Mouse (Mus musculus): ENCODE measurements around the gene Inafm2. TPM values are rescaled to one million over a fixed set of nuclear protein-coding genes. Genes with fewer than 3 reads are reported as not detected.

The Inafm2 gene
- polyA plus RNA-seq, 1 experiment from 2014 or later = 26.0 TPM

DNA sequence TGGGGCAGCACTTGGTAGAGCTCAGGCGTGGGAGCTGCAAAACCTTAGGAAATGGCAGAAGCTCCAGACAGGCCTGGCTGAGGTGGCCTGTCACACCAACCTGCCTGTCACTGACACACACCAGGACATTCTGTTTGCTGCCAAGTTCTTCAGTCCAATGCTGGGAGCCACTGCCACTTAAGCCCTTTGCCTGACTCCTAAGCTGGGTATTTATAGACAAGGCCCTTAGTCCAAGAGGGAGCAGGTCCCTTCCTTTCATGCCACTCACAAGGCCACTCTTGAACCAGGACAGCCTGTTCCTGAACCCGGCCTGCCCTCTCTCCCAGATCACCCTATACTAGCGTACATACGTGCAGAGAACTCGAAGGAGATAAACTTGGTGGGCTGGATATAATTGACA lies 28.9 kb upstream of the Inafm2 start:
- Histone ChIP-seq H3K27ac (ENCODE audit: low read length) (no peak overlapping the region), H3K9me3 (replicated peaks; ENCODE audit: control insufficient read depth, low read length) (no peaks in the 10 kb centered on the region), H3K9ac (ENCODE audit: low read length) (no peak overlapping the region), H3K36me3 (ENCODE audit: control insufficient read depth, insufficient read depth, low read length) (no peaks in the 10 kb centered on the region), H3K27me3 (ENCODE audit: control insufficient read depth, insufficient read depth, low read length) (peaks cover 11% of the 10 kb centered on the region), H3K4me3 (replicated peaks; ENCODE audit: low read length) (no peak overlapping the region), H3K4me2 (ENCODE audit: low read depth, low read length) (no peak overlapping the region), H3K4me1 (ENCODE audit: control insufficient read depth, insufficient read depth, low read length) (peaks cover under 1% of the 10 kb centered on the region; the same call in 1 of the 2 replicates)
- 83% methylated on average over 5 of the region's 5 CpGs for WGBS
- ATAC-seq (ENCODE audit: insufficient read depth, low FRiP score) = no peak

DNA sequence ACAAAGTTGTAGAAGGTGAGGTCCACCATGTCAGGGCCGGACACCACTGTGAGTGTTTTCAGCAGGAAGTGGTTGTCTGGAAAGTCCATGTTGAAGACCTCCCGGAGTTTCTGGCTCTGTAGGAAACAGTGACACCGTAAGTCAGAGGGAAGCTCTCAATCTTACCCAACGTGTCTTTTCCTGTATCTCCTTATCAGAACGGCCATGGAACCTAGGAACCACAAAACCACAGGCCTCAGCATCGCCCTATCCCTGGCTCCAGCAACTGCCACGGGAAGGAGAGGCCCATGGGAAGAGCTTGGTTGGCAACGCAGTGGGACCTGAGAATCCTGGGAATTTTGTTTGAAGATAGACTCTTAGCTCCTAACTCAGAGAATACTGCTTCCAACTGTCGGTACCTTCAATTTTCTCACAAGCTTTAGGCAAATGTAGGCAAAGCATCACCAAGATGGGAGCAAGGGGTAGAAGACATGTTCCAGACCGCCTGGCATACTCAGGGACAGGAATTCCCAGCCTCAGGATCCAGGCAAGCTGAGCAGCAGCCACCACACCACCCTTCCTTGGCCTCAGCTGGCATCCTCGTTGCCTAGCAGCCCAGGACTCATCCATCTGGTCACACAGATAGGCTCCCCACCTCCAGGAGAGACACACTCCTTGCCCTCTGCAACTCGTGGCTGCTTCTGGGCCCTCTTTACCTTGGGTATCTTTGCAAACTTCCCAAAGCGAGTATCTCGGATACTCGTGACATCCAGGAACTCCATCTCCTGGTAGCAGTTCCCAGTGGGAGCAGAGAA lies 21.7 kb upstream of the Inafm2 start:
- Histone ChIP-seq H3K27me3 (ENCODE audit: control insufficient read depth, insufficient read depth, low read length) (no peaks in the 10 kb centered on the region), H3K4me3 (replicated peaks; ENCODE audit: low read length) (no peak overlapping the region), H3K9me3 (replicated peaks; ENCODE audit: control insufficient read depth, low read length) (no peaks in the 10 kb centered on the region), H3K4me2 (ENCODE audit: low read depth, low read length) (no peak overlapping the region), H3K36me3 (ENCODE audit: control insufficient read depth, insufficient read depth, low read length) (no peaks in the 10 kb centered on the region), H3K27ac (ENCODE audit: low read length) (no peak overlapping the region), H3K4me1 (ENCODE audit: control insufficient read depth, insufficient read depth, low read length) (peaks cover 9% of the 10 kb centered on the region), H3K9ac (ENCODE audit: low read length) (no peak overlapping the region)
- 78% methylated on average over 15 of the region's 15 CpGs for WGBS
- ATAC-seq (ENCODE audit: insufficient read depth, low FRiP score) = no peak

GRCm38 (mm10) chr2:118725511-118725910 lies 20.0 kb upstream of the Inafm2 start:
- ATAC-seq (ENCODE audit: insufficient read depth, low FRiP score) = no peak
- no peak overlapping the region for H3K27ac ChIP-seq (ENCODE audit: low read length)
- no peaks in the 10 kb centered on the region for H3K27me3 ChIP-seq (ENCODE audit: control insufficient read depth, insufficient read depth, low read length)
- H3K36me3 ChIP-seq (ENCODE audit: control insufficient read depth, insufficient read depth, low read length) = no peaks in the 10 kb centered on the region
- H3K4me3 ChIP-seq (replicated peaks; ENCODE audit: low read length) = no peak overlapping the region
- 72% methylated on average over 4 of the region's 4 CpGs for WGBS
- no peaks in the 10 kb centered on the region for H3K9me3 ChIP-seq (replicated peaks; ENCODE audit: control insufficient read depth, low read length)
- H3K9ac ChIP-seq (ENCODE audit: low read length) = no peak overlapping the region
- peaks cover 16% of the 10 kb centered on the region for H3K4me1 ChIP-seq (ENCODE audit: control insufficient read depth, insufficient read depth, low read length)
- H3K4me2 ChIP-seq (ENCODE audit: low read depth, low read length) = no peak overlapping the region

DNA sequence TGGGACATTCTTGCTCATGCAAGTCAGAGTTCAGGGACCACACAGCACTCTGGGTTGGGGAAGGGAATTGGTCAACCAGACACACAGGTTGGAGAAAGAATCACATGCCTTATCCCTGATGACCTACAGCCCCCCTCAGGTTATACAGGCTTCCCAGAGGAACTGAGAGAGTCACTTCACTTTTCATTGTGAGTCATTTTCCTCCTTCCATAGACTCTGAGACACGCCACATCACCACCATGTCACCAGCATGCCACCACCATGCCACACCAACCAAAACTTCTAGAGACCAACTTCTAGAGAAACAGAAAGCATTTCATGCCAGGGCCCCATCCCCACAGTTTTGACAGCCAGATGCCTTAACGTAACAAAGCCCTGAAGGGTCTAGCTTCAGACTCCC lies 18.7 kb upstream of the Inafm2 start:
- Histone ChIP-seq H3K9me3 (replicated peaks; ENCODE audit: control insufficient read depth, low read length) (no peaks in the 10 kb centered on the region), H3K36me3 (ENCODE audit: control insufficient read depth, insufficient read depth, low read length) (no peaks in the 10 kb centered on the region), H3K4me2 (ENCODE audit: low read depth, low read length) (no peak overlapping the region), H3K27me3 (ENCODE audit: control insufficient read depth, insufficient read depth, low read length) (no peaks in the 10 kb centered on the region; the same call in 1 of the 2 replicates), H3K27ac (ENCODE audit: low read length) (no peak overlapping the region), H3K4me3 (replicated peaks; ENCODE audit: low read length) (no peak overlapping the region), H3K4me1 (ENCODE audit: control insufficient read depth, insufficient read depth, low read length) (peaks cover 18% of the 10 kb centered on the region), H3K9ac (ENCODE audit: low read length) (no peak overlapping the region)
- ATAC-seq (ENCODE audit: insufficient read depth, low FRiP score) = no peak
- WGBS = 86% methylated on average over 2 of the region's 2 CpGs

DNA sequence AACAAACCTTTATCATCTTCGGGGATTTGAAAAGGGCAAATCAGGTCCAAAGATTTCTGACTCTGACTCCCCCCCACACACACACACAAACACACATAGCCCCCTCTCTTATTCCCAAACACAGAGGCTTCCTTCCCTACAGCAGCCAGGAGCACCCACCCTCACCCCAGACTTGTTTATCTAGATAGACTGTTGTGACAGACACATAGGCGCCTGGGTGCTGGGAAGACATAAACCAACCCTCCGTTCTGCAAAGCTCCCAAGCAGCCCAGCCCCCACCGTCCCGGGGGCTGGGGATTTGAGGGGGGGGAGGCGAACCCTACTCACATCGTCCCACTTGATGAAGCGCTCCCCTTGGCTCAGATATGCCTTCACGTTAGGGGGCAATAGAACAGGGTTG lies 17.6 kb upstream of the Inafm2 start:
- H3K4me1 ChIP-seq (ENCODE audit: control insufficient read depth, insufficient read depth, low read length) = peaks cover 18% of the 10 kb centered on the region
- H3K27ac ChIP-seq (ENCODE audit: low read length) = peak overlapping the region; percentile 57
- peak overlapping the region; percentile 4; the same call in 1 of the 2 replicates for H3K9ac ChIP-seq (ENCODE audit: low read length)
- H3K36me3 ChIP-seq (ENCODE audit: control insufficient read depth, insufficient read depth, low read length) = no peaks in the 10 kb centered on the region
- no peak; the same call in 1 of the 2 replicates for ATAC-seq (ENCODE audit: insufficient read depth, low FRiP score)
- peak overlapping the region; percentile 22 for H3K4me2 ChIP-seq (ENCODE audit: low read depth, low read length)
- no peaks in the 10 kb centered on the region; the same call in 1 of the 2 replicates for H3K27me3 ChIP-seq (ENCODE audit: control insufficient read depth, insufficient read depth, low read length)
- H3K9me3 ChIP-seq (replicated peaks; ENCODE audit: control insufficient read depth, low read length) = no peaks in the 10 kb centered on the region
- WGBS = 13% methylated on average over 9 of the region's 9 CpGs
- peak overlapping the region; percentile 12; the same call in 1 of the 2 replicates for H3K4me3 ChIP-seq (replicated peaks; ENCODE audit: low read length)

DNA sequence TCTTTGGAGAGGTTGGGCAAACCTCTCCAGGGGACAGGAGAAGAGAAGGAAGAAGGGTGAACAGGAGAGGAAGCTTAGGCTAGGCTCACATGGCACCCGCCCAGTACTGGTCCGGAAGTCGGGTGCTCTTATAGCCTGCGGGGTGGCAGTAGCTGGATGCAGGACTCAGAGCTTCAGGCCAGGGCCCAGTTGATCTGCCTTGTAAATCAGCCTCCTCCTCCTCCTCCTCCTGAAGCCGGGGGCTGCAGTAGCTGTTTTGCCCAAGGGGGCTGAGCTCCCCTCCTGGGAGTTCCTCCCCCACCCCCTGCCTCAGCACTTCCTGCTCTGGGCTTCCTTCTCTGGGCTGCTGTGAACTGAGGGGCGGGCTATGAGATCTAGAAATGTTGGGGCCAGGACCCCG lies 17.2 kb upstream of the Inafm2 start, which contains the start of gene Plcb2:
Plcb2 (minus strand) TSS at position 102 of the 400 bp plus-strand sequence.
- peak within 1 kb of the TSS; percentile 4; the same call in 1 of the 2 replicates for H3K9ac ChIP-seq (ENCODE audit: low read length)
- 16% methylated on average over 7 of the region's 7 CpGs for WGBS

GRCm38 (mm10) chr2:118729194-118729593 lies 16.4 kb upstream of the Inafm2 start:
- 41% methylated on average over 4 of the region's 4 CpGs for WGBS
- no peak overlapping the region for H3K9ac ChIP-seq (ENCODE audit: low read length)

More for the DNA sequence above, 17.2 kb upstream of the Inafm2 start, which contains the start of gene Plcb2:
- peaks cover 18% of the 10 kb centered on the region for H3K4me1 ChIP-seq (ENCODE audit: control insufficient read depth, insufficient read depth, low read length)
- H3K27me3 ChIP-seq (ENCODE audit: control insufficient read depth, insufficient read depth, low read length) = no peaks in the 10 kb centered on the region; the same call in 1 of the 2 replicates
- no peaks in the 10 kb centered on the region for H3K9me3 ChIP-seq (replicated peaks; ENCODE audit: control insufficient read depth, low read length)
- peak; percentile 51; the same call in 1 of the 2 replicates for ATAC-seq (ENCODE audit: insufficient read depth, low FRiP score)
- peak within 1 kb of the TSS; percentile 22 for H3K4me2 ChIP-seq (ENCODE audit: low read depth, low read length)
- no peaks in the 10 kb centered on the region for H3K36me3 ChIP-seq (ENCODE audit: control insufficient read depth, insufficient read depth, low read length)
- peak within 1 kb of the TSS; percentile 12; the same call in 1 of the 2 replicates for H3K4me3 ChIP-seq (replicated peaks; ENCODE audit: low read length)
- H3K27ac ChIP-seq (ENCODE audit: low read length) = peak within 1 kb of the TSS; percentile 57

DNA sequence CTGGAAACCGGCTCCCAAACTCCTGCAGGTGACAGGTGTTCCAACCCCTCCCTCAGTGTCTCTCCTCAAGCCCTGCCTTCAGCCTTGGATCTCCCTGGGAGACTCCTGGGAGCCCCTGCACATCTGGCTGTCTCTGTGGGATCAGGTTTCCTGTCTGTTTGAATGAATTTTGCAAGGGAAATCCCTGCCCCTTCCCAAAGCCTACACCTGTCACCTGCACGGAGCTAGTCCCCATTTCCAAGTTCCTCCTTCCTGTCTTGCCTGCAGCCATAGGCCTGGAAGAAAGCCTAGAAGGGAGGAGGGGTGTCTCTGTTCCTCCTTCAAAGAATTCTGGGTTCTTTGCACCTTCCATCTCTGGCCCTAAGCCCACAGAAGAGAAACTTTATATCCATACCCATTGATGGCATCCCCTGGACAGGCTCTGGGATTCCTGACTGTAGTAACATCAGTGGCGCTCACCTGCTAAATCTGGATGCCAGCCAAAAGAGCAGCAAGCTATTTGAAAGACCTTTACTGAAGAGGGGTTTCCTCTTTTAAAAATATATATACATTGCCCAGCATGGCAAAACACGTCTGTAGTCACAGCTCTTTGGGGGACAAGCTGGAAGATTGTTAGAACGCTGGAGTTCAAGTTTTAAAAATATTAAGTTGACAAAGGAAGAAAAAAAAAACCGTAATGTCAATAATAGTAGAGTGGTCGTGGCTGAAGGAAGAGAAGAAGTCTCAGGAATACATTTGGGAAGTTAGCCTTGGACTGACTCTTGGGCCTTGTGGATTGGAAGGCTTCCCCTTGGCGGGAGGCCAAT lies 15.5 kb upstream of the Inafm2 start:
- Histone ChIP-seq H3K27me3 (ENCODE audit: control insufficient read depth, insufficient read depth, low read length) (no peaks in the 10 kb centered on the region; the same call in 1 of the 2 replicates), H3K36me3 (ENCODE audit: control insufficient read depth, insufficient read depth, low read length) (no peaks in the 10 kb centered on the region), H3K4me1 (ENCODE audit: control insufficient read depth, insufficient read depth, low read length) (peaks cover 18% of the 10 kb centered on the region), H3K9ac (ENCODE audit: low read length) (no peak overlapping the region), H3K9me3 (replicated peaks; ENCODE audit: control insufficient read depth, low read length) (no peaks in the 10 kb centered on the region), H3K4me2 (ENCODE audit: low read depth, low read length) (no peak overlapping the region), H3K4me3 (replicated peaks; ENCODE audit: low read length) (no peak overlapping the region), H3K27ac (ENCODE audit: low read length) (no peak overlapping the region)
- no peak for ATAC-seq (ENCODE audit: insufficient read depth, low FRiP score)
- 21% methylated on average over 8 of the region's 8 CpGs for WGBS

More at GRCm38 (mm10) chr2:118729194-118729593, 16.4 kb upstream of the Inafm2 start:
- Histone ChIP-seq H3K4me1 (ENCODE audit: control insufficient read depth, insufficient read depth, low read length) (peaks cover 18% of the 10 kb centered on the region), H3K27me3 (ENCODE audit: control insufficient read depth, insufficient read depth, low read length) (no peaks in the 10 kb centered on the region; the same call in 1 of the 2 replicates), H3K9me3 (replicated peaks; ENCODE audit: control insufficient read depth, low read length) (no peaks in the 10 kb centered on the region), H3K4me3 (replicated peaks; ENCODE audit: low read length) (no peak overlapping the region), H3K27ac (ENCODE audit: low read length) (0 out of 2 replicates have a peak overlapping the region, but pooled peaks have one; percentile 18), H3K4me2 (ENCODE audit: low read depth, low read length) (no peak overlapping the region), H3K36me3 (ENCODE audit: control insufficient read depth, insufficient read depth, low read length) (no peaks in the 10 kb centered on the region)
- no peak for ATAC-seq (ENCODE audit: insufficient read depth, low FRiP score)

GRCm38 (mm10) chr2:118730622-118730915 lies 15.0 kb upstream of the Inafm2 start:
- peak; percentile 45; the same call in 1 of the 2 replicates for ATAC-seq (ENCODE audit: insufficient read depth, low FRiP score)
- peaks cover 18% of the 10 kb centered on the region for H3K4me1 ChIP-seq (ENCODE audit: control insufficient read depth, insufficient read depth, low read length)
- no peak overlapping the region for H3K4me3 ChIP-seq (replicated peaks; ENCODE audit: low read length)
- no peaks in the 10 kb centered on the region for H3K36me3 ChIP-seq (ENCODE audit: control insufficient read depth, insufficient read depth, low read length)
- no peaks in the 10 kb centered on the region; the same call in 1 of the 2 replicates for H3K27me3 ChIP-seq (ENCODE audit: control insufficient read depth, insufficient read depth, low read length)
- H3K9ac ChIP-seq (ENCODE audit: low read length) = no peak overlapping the region
- H3K27ac ChIP-seq (ENCODE audit: low read length) = no peak overlapping the region
- no peak overlapping the region for H3K4me2 ChIP-seq (ENCODE audit: low read depth, low read length)
- no peaks in the 10 kb centered on the region for H3K9me3 ChIP-seq (replicated peaks; ENCODE audit: control insufficient read depth, low read length)
- 4% methylated on average over 3 of the region's 3 CpGs for WGBS

Data from stomach, embryonic 16.5 days (tissue).